Mouse (Mus musculus): ENCODE results near the gene Arhgap15.

The Arhgap15 gene

GRCm38 (mm10) chr2:43783759-43784735 lies 35.4 kb downstream of the Arhgap15 start:
- DNase-seq: no peak

- DNase-seq: no peak
Observed at GRCm38 (mm10) chr2:43786101-43786500, 37.5 kb downstream of the Arhgap15 start.

- peak; percentile 56 to 68 for DNase-seq
Observed at GRCm38 (mm10) chr2:43787141-43787540, 38.5 kb downstream of the Arhgap15 start.

DNA sequence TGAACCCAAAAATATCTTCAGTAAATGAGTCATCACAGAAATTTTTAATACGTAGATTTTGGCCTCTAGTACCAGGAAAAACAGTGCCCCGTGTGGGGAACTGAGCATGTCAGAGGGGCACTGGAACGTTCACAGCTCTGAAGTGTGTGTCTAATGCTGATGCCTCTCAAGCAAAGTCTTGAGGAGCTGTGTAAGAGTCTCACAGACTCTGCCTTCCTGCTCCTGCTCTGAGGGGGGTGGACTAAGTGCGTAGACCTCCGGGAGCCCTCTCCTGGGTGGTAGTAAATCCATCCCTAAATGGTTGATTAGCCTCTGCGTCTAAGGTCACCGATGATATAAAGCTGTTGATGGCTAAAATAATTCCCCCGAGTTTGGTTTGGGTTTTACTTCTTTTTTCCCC lies 39.9 kb downstream of the Arhgap15 start:
- no peak for DNase-seq

- DNase-seq: no peak
Observed at GRCm38 (mm10) chr2:43790049-43790693, 41.5 kb downstream of the Arhgap15 start.

DNA sequence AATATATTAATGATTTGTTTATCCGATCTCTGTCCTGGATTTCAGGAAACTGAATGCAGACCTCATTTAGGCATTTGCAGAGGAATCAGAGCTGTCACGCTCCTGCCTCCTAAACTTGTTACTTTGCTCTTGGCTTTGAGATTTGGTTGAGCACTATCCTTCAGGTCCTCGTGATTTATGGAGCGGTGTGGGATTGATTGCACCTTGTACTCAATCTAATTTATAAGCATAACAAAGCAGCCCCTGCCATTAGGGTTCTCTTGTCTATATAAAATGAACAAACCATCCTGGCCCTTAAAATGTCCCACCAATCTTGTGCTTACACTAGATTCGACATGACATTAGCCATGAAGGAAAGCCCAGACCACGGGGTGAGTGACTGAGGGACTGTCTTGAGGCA lies 43.0 kb downstream of the Arhgap15 start:
- DNase-seq: no peak

GRCm38 (mm10) chr2:43793105-43793504 lies 44.5 kb downstream of the Arhgap15 start:
- DNase-seq: no peak

- no peak for DNase-seq
Observed at GRCm38 (mm10) chr2:43794700-43795099, 46.1 kb downstream of the Arhgap15 start.

DNA sequence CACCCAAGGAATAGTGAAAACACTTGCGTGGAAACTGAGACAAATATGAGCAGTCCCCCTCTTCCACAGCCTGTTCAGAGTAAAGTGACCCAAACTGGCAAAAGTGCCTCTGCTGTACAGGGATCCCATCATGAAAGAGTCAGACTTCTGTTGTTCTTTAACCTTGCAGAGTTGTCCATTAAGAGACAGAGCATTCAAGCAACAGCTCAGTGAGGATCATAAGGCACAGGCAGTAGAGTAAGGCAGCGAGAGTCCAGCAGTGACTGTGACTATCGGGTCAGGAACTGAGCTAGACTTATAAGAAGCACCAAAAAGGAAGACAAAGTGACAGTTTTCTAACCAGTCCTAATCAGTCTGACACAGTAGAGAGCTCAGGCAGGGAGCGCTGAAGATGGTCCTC lies 47.8 kb downstream of the Arhgap15 start:
- no peak for DNase-seq

GRCm38 (mm10) chr2:43805960-43806744 lies 57.5 kb downstream of the Arhgap15 start:
- DNase-seq: peak in 1 of 2 experiments; percentile 15

- no peak for DNase-seq
Observed at GRCm38 (mm10) chr2:43815896-43816787, 67.5 kb downstream of the Arhgap15 start.

DNA sequence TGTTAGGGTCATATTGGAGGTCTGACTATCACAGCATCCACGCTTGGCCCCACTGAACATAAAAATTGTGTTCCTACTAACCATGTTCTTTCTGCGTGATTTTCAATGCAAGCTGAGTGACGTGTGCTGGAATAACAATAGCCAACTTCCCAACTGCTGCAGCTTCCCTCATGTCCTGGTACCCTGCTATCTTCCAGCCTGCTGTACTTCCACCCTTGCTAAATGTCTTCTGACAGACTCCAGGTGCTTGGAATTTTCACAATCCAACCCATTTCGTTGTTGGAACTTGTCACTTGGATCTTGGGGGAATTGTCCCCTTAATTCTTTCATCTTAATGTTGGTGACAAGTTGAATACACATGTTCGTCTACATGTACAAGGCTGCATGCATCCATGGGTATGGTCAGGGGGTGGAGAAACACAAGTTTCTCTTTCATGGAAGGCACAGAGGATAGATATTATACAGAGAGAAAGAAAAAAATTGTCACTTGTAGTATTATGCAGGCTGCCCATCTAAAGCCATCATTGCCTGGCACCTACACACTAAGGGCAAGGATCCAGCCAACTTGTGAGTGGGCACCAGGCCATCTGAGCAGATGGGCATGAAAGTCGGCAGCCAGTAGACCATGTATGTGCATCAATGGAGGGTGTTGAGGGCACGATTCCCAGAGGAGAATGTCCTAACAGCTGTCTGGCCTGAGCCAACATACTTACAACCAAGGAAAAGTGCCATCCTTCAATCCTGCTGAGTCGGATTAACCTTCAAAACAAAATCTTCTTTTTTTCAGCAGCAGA lies 68.4 kb downstream of the Arhgap15 start:
- peak; percentile 84 to 85 for DNase-seq

DNA sequence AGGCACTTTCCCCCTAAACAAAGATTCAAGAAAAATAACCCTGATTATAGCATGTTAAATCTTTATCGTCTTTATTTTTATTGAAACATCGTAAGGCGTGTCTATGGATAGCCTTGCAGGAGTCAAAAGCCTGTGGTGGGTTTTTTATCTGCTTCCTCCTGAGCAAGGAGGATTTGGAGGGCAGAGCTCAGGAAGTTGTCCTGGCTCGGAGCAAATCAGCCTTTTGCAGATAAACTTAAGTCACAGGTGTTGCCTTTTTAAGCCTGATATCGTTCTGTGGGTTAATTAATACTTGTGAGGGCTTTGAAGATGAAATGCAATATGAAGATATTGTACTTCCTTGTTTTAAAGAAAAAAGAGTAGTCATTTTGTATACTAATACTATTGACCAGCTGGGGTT lies 87.3 kb downstream of the Arhgap15 start:
- DNase-seq: no peak

DNA sequence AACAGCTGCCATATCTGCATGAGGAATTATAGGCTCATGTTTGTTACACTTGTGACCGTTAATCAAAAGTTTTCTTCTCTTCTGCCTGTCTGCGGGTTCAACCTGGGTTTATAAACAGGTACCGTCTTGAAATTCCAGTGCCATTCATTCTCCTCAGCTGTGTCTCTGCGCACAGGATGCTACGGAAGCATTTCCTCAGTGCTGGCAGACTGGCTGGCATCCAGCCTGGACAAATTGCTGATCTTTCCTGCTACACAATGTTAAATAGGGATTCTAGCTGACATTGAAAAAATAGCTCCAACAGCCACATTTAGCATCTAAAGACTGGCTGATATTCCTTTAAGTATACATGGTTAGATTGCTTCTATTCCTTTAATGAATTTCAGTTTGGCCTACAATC lies 93.0 kb downstream of the Arhgap15 start:
- peak; percentile 56 to 73 for DNase-seq

- peak in 1 of 2 experiments; percentile 8 for DNase-seq
Observed at GRCm38 (mm10) chr2:43851195-43851594, 102.6 kb downstream of the Arhgap15 start.

- no peak for DNase-seq
Observed at GRCm38 (mm10) chr2:43862709-43863108, 114.1 kb downstream of the Arhgap15 start.

DNA sequence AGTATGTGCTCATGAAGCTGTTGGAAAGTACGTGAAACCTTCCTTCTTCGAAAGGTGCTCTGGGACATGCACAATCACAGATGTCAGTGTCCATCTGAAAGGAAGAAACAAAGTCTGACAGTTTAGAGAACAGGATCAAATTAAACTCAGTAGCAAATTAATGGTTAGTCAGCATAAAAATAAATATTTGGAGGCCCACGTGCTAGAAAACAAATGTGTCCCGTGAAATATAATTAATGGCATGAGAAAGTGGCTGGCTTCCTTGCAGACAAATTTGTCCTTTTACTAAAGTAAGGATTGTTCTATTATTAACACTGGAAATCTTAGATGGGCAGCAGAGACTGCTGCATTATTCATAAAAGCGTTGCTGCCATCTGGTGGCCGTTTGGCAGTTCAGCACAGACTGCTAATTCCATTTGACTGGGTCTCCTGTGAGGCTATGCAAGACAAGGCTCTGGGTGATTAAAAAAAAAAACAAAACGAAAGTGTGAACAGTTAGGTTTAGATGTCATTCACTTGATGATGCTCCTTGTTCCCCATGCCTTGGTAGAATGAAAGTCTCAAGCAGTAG lies 153.9 kb downstream of the Arhgap15 start:
- peak; percentile 76 to 88 for DNase-seq

GRCm38 (mm10) chr2:43907496-43907895 lies 158.9 kb downstream of the Arhgap15 start:
- no peak for DNase-seq

DNA sequence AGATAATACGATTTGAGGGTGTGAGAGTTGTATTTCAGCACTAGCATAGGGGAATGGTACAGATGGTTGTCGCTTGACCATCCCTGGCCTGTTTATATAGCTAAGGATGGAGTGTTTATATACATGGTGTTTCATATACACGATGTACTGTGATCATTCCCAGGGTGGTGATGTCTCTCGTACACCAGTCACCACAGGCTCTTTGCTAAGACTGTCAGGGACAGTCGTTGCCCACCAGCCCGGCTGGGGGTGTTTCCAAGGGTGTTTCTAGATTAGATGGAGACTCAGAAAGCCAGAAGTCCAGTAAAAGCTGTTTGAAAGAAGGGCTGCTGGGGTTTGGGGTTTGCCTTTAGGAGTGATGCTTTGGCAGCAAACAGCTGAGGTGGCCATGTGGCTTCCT lies 165.5 kb downstream of the Arhgap15 start:
- DNase-seq: no peak

DNA sequence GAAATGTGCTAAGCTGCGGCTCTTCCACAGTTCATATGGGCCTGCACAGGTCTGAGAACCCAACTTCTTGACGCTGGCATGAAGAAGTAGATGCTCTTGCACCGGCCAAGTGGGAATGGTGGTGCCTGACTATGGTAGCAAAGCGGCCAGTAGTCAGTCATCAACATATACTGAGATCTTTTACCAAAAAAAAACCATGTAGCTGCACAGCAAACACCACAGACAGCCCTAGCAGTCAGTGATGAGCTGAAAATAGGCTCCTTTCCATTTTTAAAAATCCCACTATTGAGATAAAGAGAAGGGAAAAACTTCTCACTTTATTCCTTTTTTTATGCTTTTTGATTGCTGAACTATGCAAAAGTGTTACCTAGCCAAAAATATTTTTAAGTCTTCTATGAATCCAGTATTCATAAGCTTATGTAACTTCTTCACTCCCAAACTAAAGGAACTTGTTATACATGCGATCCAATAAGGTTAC lies 175.3 kb downstream of the Arhgap15 start:
- DNase-seq: no peak

GRCm38 (mm10) chr2:43931687-43932086 lies 183.1 kb downstream of the Arhgap15 start:
- DNase-seq: no peak

Measured in cerebellum, postnatal 25 days (tissue).